Mouse (Mus musculus): ENCODE results near the gene Ube2v1.

The Ube2v1 gene

DNA sequence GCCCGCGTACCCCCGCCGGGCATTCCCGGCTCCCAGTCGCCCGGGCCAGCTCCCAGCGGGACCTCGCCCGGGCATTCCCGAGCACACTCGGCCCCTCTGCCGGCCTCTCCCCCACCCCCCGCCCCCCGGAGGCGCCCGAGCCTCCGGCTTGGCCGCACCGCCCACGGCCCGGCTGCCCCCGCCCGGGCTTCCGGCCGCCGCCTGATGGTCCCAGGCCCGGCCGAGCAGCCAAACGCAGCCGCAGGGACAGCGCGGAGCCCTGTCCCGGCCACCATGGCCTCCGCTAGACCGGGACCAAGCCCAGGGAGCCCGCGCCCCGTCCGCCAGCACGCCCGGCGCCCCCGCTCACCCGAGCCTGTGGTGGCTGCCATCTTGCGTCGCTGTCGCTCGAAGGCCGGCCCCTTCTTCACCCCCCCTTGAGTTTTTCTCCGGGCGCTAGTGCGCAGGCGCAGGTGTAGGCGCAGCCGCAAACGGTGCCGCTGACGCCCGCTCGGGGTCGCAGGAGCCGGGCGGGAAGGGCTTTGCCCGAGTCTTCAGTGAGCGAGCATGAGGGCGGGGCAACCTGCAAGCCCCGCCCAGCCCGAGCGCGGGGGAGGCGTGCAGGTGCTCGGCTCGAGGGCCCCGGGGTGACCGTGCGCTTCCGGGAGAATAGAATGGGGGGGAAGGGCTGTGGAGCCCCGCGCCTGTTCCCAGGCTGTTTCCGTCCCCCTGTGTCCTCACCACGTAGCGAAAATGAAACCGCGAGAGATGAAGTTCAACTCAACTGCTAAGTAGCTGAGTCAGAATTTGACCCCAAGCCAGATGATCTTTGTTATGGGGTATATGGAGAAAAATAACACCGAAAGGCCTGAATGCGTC lies at the start of gene Ube2v1:
Gene Ube2v1, minus strand, starts transcription at position 505 of the 858 bp plus-strand sequence.
- peak; percentile 96 to 97 for DNase-seq

DNA sequence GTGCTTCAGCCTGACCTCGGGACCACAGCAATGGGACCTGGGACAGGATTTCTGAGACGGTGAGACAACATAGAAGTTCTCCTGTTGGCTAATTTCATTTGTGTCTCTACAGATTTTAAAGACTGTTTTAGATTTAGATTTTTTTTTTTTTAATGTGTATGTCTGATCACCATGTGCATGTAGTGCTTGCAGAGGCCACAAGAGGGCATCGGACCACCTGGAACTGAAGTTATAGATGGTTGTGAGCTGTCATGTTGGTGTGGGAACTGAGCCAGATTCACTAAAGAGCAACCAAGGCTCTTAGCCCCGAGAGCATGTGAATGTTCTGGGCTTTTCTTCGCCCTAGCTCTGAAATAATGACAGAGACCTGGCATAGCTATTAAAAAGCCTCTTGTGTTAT lies 48.8 kb upstream of the Ube2v1 start:
- DNase-seq: peak; percentile 34 to 43

DNA sequence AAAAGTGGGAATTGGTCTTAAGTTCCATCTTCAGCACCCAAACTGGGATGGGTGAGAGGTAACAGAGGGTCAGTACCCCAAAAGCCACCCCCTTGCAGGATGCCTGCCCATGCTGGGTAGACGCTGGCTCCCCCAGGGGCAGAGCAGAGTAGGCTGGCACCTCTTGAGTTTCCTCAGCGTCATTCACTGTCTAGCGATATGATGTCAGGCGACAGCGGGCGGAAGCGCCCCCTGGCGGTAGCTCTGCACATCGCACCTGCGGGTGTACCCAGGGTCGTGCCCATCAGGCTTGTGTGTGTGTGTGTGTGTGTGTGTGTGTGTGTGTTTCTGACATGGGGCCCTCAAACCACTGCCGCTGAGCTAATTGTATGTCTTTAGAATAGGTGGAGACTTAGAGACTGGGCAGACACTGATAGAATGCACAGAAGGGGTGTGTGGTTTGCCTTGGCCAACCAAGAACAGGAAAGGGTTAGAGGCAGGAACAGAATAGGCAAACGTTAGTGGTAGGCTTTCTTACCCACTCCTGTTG lies 48.1 kb upstream of the Ube2v1 start:
- DNase-seq: peak; percentile 78 to 80

DNA sequence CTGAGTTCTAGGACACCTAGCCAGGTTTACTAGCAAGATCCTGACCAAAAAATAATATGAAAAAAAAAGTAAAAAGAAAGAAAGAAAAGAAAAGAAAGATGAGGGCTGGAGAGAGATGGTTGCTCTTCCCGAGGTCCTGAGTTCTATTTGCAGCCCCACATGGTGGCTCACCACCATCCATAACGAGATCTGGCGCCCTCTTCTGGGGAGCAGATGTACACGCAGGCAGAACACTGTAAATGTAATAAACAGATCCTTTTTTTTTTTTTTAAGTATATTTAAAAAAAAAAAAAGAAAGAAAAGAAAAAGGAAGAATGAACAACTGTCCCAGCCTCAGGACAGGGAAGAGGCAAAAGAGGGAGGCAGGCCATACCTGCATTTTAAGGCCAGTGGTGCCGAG lies 46.7 kb upstream of the Ube2v1 start:
- no peak for DNase-seq

DNA sequence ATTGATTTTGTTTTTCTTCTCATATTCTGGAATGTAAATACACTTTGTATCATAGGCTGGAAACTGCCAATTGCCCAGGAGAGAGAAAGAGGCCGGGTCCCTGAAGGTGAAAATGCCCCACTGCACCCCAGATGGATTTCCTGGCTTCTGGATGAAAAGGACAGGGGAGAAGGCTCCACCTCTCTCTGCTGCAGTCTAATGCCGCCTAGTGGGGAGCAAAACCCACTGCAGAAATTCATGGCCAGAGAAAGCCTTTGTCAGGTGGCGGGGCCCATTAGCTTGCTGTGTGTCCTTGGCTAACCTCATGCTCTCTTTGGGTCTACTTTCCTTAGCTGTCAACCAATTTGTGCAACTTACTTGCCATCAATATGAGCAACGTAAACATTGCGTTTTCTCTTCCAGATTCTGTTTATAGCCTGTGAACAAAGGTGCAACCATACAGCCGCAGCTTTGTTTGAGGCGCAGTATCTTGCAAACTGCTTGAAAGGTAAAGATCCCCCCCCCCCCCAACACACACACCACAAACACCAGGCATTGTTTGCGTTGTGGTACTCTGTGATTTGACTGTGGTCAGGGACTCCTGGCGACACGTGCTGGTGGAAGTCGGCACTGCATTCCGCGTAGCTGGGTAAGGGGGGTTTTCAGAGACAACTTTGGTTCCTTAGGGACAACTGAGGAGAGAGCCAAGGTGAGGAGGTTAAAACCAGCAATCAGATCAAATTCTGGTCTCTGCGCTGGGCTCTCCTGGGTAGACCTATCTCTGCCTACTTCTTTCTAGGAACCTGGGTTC lies 43.4 kb upstream of the Ube2v1 start:
- DNase-seq: no peak

DNA sequence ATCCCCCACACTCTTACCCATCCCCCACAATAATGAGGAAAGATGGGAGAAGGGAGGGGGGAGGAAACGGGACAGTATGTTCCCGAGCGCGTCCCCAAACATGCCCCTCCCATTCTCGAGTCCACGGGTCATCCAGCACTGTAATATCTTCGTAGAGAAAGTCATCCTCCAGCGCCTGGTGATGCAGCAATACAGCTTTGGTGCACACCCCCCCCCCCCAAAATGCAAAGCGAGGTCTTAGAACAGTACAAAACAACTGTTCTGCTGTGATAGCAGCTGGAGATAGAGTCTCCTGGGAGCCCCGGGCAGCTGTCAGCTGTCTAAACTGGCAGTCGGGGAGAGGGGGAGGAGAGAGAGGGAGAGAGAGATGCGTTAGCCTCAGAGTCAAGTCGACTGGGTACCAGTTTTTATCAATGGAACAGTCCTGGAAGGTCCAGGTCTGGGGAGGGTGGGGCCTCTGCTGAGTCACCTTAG lies 40.4 kb upstream of the Ube2v1 start:
- DNase-seq: no peak

DNA sequence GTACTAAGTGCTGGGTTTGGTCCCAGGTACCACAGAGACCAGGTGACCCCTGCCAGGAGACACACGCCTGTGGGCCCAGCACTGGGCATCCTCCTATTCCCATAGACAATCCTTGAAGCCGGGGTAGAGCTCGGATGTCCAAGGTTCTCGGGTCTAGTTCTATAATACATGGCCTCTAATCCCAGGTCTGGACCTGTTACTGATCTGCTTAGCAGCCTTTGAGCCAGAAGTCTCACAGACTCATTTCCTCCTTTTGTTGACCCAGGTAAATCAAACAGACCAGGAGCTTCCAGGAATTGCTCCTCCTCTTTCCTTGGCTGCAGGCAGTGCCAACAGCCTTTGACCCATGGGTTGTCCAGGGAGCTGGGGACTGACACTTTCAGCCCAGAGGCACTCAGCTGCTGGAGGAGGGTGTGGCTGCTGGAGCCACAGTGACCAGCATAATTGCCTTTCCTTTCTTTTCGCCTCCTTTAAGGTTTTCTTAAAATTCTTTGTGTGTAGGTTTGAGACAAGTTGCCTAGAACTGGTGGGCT lies 39.3 kb upstream of the Ube2v1 start:
- no peak for DNase-seq

DNA sequence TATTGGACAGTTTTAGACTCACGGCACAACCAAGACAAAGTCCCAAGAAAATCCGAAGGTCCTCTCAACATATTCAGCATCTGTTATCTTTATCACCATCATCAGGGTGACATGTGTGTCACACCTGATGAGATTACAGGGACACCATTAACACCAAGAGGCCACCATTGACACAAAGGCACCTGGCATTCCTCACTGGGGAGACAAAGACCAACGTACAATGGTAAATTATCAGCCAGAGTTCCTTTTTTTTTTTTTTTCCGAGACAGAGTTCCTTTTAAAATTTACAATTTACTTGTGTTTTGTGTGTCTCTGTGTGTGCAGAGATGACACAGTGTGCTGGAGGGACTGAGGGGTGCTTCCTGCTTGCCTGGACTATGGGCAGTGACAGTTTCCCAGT lies 37.5 kb upstream of the Ube2v1 start:
- DNase-seq: no peak

DNA sequence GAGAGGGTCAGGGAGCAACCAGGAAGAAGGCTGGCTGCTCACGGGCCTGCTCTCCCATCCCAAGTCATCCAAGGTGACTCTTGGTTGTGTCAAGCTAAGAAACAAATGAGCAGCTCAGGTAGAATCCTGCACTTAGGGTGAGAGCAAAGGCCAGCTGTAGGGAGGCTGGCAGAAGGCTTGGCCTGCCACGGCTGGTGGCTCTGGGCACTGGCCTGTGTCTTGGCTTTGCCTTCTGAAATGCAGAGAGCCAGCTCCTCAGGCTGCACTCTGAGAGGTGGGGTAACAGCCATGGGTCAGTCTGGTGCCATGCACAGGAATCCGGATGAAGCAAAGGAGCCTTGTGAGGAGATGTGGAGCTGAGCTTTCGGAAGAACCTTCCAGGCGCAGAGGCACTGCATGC lies 36.5 kb upstream of the Ube2v1 start:
- DNase-seq: no peak

DNA sequence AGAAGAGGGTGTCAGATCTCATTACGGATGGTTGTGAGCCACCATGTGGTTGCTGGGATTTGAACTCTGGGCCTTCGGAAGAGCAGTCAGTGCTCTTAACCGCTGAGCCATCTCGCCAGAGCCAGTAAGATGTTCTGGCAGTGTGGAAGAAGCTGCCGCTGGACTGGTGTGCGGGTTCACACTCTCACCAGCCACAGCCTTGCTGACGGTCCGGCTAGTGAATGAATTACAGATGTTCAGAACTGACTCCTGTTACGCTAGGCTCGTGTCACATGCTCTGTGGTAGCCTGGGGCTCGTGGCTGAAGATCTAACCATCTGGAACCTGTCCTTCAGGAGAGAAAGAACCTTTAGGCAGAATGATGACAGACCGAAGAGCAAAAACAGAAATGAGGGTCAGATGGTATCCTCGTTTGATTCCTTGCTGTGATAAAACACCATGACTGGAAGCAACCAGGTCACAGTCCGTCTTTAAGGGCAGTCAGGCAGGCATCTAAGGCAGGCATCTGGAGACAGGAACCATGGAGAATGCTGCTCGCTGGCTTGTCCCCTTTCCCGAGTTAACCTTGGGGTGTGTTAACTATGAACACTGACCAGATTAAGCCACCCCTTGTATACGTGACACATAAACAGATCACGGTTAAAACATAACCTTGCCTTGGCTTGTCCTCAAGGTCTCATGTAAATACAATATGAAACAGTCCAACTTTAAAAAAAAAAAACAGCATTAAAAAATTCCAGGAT lies 34.2 kb upstream of the Ube2v1 start:
- no peak for DNase-seq

DNA sequence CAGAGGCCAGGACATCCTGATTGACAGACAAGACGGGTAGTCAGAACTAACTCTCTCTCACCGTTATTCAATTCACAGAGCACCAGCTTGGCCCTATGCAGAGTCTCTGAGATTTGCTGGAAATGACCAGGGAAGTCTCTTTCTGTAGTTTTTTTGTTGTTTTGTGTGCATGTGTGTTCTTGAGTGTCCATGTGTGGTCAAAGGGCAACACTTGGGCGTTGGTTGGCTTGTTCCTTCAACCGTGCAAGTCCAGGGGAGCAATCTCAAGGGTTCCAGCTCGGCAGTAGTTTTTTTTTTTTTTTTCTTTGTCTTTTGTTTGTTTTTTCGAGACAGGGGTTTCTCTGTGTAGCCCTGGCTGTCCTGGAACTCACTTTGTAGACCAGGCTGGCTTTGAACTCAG lies 30.8 kb upstream of the Ube2v1 start:
- DNase-seq: no peak

DNA sequence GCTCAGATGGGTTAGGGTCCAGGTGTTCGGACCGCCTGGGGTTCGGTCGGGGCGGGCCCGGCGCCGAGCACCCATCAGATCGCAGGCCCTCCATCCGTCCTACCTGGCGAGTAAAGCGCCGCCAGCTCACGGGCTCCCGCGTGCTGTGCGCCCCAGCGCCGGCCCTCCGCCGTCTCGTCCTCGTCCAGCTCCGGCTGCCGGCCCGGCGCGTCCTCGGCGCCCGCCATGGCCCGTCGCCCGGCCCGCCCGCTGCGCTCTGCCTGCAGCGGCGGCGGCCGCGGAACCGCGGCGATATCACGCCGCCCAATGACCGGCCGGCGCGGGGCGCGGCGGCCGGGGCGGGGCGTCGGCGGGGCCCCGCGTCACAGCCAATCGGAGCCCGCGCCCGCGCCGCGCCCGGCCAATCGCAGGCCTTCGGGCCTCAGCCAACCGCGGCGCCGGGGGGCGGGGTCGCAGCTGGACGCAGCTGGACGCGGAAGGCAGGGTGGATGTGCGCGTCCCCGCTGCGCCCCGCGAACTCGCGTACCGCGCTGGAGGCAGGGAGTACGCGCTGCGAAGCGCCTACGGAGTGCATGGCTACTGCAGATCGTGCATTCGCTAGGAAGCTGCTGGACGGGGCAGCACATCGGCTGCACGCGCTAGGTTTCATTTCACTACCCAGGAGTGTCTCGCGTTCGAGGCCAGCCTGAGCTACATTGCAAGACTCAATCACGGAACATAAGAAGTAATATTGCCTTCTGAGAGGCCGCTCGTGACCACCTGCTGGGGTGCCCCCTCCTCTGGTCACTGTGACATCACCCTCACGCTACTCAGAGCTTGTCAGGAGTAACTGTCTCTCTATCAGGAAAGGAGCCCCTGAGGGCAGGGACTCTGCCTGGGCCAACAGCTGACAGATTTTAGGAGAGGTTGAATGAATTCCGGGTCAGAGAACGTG lies 29.6 kb upstream of the Ube2v1 start, which contains the start of gene Gm20431:
Gene Gm20431, minus strand, starts transcription at position 227 of the 934 bp plus-strand sequence.
- peak; percentile 89 to 94 for DNase-seq

DNA sequence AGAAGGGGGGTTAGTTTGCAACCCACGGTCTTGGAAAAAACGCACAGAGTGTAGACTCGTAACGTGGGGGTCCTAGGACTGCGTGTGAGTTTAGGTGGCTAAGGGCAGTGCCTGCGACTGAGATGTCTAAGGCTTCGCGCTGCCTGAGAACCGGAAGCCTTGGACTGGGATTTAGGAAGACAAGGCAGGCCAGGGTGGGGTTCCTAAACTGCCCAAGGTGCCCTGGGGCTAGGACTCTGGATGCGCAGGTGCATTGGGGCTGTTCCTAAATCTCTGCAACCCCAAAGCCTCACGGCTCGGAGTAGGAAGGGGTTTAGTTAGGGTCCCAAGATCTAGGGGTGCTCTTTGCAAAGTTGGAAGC lies 28.7 kb upstream of the Ube2v1 start:
- no peak for DNase-seq

DNA sequence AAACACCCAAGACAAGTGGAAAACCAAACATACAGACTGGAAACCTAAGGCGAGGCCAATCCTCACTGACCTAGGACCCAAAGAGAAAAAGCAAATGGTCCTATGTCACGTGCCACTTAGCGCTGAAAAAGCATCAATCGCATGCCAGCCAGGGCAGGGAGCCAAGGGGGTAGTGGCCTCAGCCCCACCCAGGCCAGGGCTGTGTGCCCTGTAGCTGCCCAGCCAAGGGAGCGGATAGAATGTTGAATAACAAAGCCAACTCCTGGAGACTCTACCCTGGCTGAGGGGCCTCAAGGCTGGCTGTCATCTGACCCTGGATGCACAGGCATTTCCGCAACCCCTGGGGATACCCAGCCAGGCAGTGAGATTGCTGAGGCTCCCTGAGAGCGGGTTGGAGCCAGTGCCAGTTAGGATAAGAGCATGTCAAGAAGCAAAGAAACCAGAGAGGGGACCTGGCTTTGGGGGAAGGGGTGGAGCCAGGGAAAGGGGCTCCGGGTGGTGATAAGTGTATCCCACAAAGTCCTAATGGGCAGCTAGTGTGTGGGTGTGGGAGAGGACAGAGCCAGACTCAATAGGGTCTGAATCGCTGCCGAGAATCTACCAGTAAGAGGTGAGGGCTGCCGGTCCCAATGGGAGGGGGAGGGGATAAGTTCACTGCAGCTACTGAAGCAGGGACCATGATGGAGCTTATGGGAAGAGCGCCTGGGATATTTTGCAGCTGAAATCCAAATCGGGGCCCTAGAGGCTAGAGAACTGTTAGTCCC lies 28.1 kb upstream of the Ube2v1 start:
- DNase-seq: peak in 1 of 2 experiments; percentile 49

DNA sequence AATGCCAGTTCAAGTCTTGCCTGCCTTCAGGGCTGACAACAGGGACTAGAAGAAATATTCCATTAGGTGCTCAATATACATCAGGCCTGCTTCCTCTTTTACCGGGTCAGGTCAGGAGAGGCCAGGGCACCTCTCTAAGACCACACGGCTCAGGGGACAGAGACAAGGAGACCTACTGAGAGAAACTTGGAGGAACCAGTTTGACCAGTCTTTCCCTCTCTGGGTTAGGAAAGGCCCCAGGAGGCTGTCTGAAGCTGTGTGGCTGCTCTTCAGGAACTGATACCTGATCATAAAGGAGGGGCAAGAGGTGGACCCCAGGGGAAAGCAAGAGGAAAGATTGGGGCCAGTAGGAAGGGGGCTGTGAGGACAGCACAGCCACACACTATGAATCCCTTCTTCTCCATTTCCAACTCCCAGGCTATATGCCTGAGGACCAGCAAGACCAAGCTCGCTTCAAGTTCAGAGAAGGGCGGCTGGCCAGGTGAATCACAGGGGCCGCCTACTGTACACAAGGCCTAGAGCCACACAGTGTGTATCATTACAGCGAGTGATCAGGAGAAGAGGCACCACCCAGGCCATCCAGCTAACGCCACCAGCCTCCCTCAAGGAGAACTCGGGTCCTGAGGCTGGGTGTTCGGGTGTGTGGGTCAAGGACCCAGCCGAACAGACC lies 27.4 kb upstream of the Ube2v1 start:
- DNase-seq: no peak

DNA sequence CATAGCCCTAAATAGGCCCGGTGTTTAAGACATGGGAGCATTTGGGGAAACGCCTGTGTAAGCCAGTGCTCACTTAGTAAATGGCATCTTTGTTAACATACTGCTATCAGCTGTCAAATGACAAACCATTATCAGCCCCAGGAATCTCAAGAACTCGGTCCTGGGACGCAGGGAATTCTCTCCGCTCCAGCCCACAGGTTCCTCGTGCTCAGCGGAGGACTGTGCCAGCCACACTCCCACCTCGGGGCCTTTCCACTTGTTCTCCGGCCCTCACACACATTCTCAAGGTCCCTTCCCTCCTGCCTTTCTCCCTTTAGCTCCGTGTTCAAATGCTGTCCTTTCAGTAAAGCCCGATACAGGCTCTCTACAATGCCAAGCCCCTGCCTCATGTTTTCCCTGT lies 26.8 kb upstream of the Ube2v1 start:
- no peak for DNase-seq

DNA sequence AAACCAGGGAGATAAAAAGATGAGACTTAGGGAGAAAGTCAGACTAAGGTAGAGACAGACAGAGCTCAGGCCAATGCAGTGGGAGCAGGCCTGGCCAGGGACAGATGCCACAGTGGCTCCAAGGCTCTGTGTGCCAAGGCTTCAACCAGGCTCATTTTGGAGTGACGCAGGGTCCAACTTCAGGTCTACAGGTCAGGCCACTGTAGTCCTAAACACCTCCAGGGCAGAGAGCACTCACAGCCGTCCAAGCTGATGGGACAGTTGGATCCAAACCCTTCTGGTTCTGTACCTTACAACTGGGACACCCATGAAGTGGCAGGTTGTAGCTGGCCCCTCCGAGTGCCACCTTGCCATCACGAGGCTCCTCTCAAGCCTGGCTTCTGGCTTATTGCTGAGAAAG lies 26.1 kb upstream of the Ube2v1 start:
- no peak for DNase-seq

DNA sequence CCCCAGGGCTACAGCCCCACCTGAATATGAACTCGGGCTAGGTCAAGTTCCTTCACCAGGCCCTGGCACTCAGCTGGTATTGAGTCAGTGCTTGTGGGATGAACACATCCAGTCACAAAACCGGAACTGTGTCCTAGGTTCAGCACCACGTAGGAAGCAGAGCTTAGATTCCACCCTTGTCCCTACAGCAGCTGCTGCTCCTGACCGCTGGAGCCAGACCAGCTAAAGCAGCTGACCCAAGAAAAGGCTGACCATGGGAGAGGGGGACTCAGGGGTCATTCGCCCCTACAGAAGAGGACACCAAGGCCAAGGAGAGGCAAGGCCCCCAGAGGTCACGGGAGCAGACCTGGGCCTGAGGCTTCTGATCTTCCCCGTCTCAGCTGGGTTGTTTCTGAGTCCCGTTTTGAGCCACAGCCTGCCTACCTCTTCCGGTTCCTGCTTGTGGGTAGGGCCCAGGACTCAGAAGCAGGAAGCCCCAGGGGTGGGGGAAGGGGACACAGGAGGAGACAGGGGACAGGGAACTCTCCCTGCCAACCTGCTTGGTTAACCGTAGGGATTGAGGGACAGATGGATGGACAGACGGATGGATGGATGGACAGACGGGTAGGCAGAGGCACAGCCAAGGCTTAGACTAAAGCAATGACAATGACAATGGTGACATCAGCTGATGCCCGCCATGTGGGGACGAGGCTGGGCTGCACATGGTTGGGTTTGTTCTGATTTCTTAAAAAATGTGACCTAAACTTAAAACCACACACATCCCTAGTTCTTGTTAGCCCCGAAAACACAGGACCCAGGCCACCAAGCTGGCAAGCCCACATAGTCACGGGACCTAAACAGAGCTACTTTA lies 25.0 kb upstream of the Ube2v1 start:
- no peak for DNase-seq
